Mouse (Mus musculus): Measurements from ENCODE around the gene Grin2b. TPM values are rescaled to one million over a fixed set of nuclear protein-coding genes. Genes with fewer than 3 reads are reported as not detected.

The Grin2b gene
- polyA plus RNA-seq, 1 experiment from 2014 or later, result 2.8 TPM

- no peak overlapping the region for H3K27ac ChIP-seq
- no peak overlapping the region for H3K9ac ChIP-seq
- H3K4me1 ChIP-seq, result no peaks in the 10 kb centered on the region
- H3K36me3 ChIP-seq, result no peaks in the 10 kb centered on the region
- no peaks in the 10 kb centered on the region for H3K9me3 ChIP-seq
- H3K27me3 ChIP-seq, result no peaks in the 10 kb centered on the region
- no peak overlapping the region for H3K4me2 ChIP-seq
- no peak overlapping the region for H3K4me3 ChIP-seq
- no peak for ATAC-seq (ENCODE audit: borderline replicate concordance, extremely low read depth, low FRiP score, low TSS enrichment)
- WGBS, result 91% methylated on average over 6 of the region's 6 CpGs
These were observed 146.4 kb downstream of the Grin2b start for GRCm38 (mm10) chr6:136026936-136027335.

GRCm38 (mm10) chr6:136025801-136026200, 147.5 kb downstream of the Grin2b start:
- no peak overlapping the region for H3K27ac ChIP-seq
- no peaks in the 10 kb centered on the region for H3K27me3 ChIP-seq
- H3K4me1 ChIP-seq, result no peaks in the 10 kb centered on the region
- H3K4me3 ChIP-seq, result no peak overlapping the region
- ATAC-seq (ENCODE audit: borderline replicate concordance, extremely low read depth, low FRiP score, low TSS enrichment), result no peak
- H3K4me2 ChIP-seq, result no peak overlapping the region
- no peaks in the 10 kb centered on the region for H3K36me3 ChIP-seq
- H3K9ac ChIP-seq, result no peak overlapping the region
- 70% methylated on average over 4 of the region's 4 CpGs for WGBS
- H3K9me3 ChIP-seq, result no peaks in the 10 kb centered on the region

- Histone ChIP-seq H3K36me3 (no peaks in the 10 kb centered on the region), H3K4me2 (no peak overlapping the region), H3K9me3 (no peaks in the 10 kb centered on the region), H3K9ac (no peak overlapping the region), H3K27ac (no peak overlapping the region), H3K4me3 (no peak overlapping the region), H3K27me3 (no peaks in the 10 kb centered on the region), H3K4me1 (peaks cover 5% of the 10 kb centered on the region; the same call in 1 of the 2 replicates)
- WGBS, result 41% methylated on average over 3 of the region's 3 CpGs
- ATAC-seq (ENCODE audit: borderline replicate concordance, extremely low read depth, low FRiP score, low TSS enrichment), result no peak
These were observed 152.9 kb downstream of the Grin2b start for GRCm38 (mm10) chr6:136020460-136020859.

- 49% methylated on average over 1 of the region's 1 CpGs for WGBS
- Histone ChIP-seq H3K36me3 (no peaks in the 10 kb centered on the region), H3K4me3 (no peak overlapping the region), H3K4me1 (peaks cover 5% of the 10 kb centered on the region; the same call in 1 of the 2 replicates), H3K9me3 (no peaks in the 10 kb centered on the region), H3K9ac (no peak overlapping the region), H3K4me2 (no peak overlapping the region), H3K27me3 (no peaks in the 10 kb centered on the region), H3K27ac (no peak overlapping the region)
- no peak; the same call in 1 of the 2 replicates for ATAC-seq (ENCODE audit: borderline replicate concordance, extremely low read depth, low FRiP score, low TSS enrichment)
These were observed 154.3 kb downstream of the Grin2b start for GRCm38 (mm10) chr6:136018962-136019361.

- Histone ChIP-seq H3K4me1 (0 out of 2 replicates have a peak, but pooled peaks cover 5% of the 10 kb centered on the region), H3K27ac (no peak overlapping the region), H3K36me3 (no peaks in the 10 kb centered on the region), H3K27me3 (no peaks in the 10 kb centered on the region), H3K4me2 (no peak overlapping the region), H3K4me3 (no peak overlapping the region), H3K9ac (no peak overlapping the region), H3K9me3 (no peaks in the 10 kb centered on the region)
- no peak for ATAC-seq (ENCODE audit: borderline replicate concordance, extremely low read depth, low FRiP score, low TSS enrichment)
- WGBS, result 73% methylated on average over 12 of the region's 12 CpGs
These were observed 159.5 kb downstream of the Grin2b start for GRCm38 (mm10) chr6:136013556-136014380.

- no peak overlapping the region for H3K4me3 ChIP-seq
- H3K4me2 ChIP-seq, result no peak overlapping the region
- H3K36me3 ChIP-seq, result no peaks in the 10 kb centered on the region
- H3K9me3 ChIP-seq, result no peaks in the 10 kb centered on the region
- WGBS, result 80% methylated on average over 4 of the region's 4 CpGs
- H3K4me1 ChIP-seq, result 0 out of 2 replicates have a peak, but pooled peaks cover 5% of the 10 kb centered on the region
- no peak for ATAC-seq (ENCODE audit: borderline replicate concordance, extremely low read depth, low FRiP score, low TSS enrichment)
- H3K27ac ChIP-seq, result no peak overlapping the region
- no peak overlapping the region for H3K9ac ChIP-seq
- H3K27me3 ChIP-seq, result no peaks in the 10 kb centered on the region
These were observed 161.8 kb downstream of the Grin2b start for GRCm38 (mm10) chr6:136011533-136011932.

DNA sequence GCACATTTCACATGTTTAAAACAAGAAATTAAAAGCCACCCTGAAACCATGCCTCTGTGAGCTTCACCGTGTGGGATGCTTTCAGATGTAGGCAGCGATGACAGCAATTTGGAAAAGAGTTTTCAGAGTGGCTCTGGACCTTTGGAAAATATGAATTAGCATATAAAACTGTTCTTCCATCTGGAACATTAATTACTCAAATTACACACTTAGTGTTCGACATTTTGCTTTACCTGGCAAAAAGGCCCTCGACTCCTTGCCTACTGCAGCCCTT, 162.3 kb downstream of the Grin2b start:
- Histone ChIP-seq H3K27ac (no peak overlapping the region), H3K36me3 (no peaks in the 10 kb centered on the region), H3K27me3 (no peaks in the 10 kb centered on the region), H3K4me2 (no peak overlapping the region), H3K4me3 (no peak overlapping the region), H3K4me1 (0 out of 2 replicates have a peak, but pooled peaks cover 5% of the 10 kb centered on the region), H3K9me3 (no peaks in the 10 kb centered on the region), H3K9ac (no peak overlapping the region)
- 86% methylated on average over 4 of the region's 4 CpGs for WGBS
- no peak for ATAC-seq (ENCODE audit: borderline replicate concordance, extremely low read depth, low FRiP score, low TSS enrichment)

- ATAC-seq (ENCODE audit: borderline replicate concordance, extremely low read depth, low FRiP score, low TSS enrichment), result no peak
- Histone ChIP-seq H3K4me2 (no peak overlapping the region), H3K4me3 (no peak overlapping the region), H3K36me3 (no peaks in the 10 kb centered on the region), H3K9ac (no peak overlapping the region), H3K27ac (no peak overlapping the region; the same call in 1 of the 2 replicates), H3K4me1 (0 out of 2 replicates have a peak, but pooled peaks cover 5% of the 10 kb centered on the region), H3K27me3 (no peaks in the 10 kb centered on the region), H3K9me3 (no peaks in the 10 kb centered on the region)
- WGBS, result 35% methylated on average over 7 of the region's 7 CpGs
These were observed 162.8 kb downstream of the Grin2b start for GRCm38 (mm10) chr6:136010290-136011037.

GRCm38 (mm10) chr6:136008120-136008519, 165.2 kb downstream of the Grin2b start:
- H3K4me2 ChIP-seq, result no peak overlapping the region
- no peak overlapping the region for H3K4me3 ChIP-seq
- H3K4me1 ChIP-seq, result 0 out of 2 replicates have a peak, but pooled peaks cover 5% of the 10 kb centered on the region
- WGBS, result 73% methylated on average over 6 of the region's 6 CpGs
- no peaks in the 10 kb centered on the region for H3K9me3 ChIP-seq
- H3K27me3 ChIP-seq, result no peaks in the 10 kb centered on the region
- no peak overlapping the region for H3K9ac ChIP-seq
- H3K36me3 ChIP-seq, result no peaks in the 10 kb centered on the region
- no peak for ATAC-seq (ENCODE audit: borderline replicate concordance, extremely low read depth, low FRiP score, low TSS enrichment)
- H3K27ac ChIP-seq, result no peak overlapping the region

DNA sequence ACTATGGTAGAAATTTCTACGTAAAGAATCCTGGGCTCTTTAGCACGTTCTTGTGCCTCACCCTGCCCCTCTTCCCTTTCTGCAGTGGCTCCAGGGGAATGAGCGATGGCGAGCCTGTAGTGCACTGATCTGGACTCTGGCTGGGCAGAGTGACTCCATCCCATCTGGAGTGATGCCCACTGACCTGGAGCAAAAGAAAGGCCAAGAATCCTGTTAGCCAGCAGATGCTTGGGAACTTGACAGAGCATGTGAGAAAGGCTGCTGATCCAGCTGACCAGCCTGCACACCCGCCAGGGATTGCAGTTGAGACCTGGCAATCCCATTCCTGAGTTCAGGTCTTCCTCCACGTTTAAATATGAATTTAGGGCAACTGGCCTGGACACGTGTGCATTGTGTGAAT, 178.6 kb downstream of the Grin2b start:
- Histone ChIP-seq H3K9ac (no peak overlapping the region), H3K4me3 (no peak overlapping the region), H3K4me2 (no peak overlapping the region), H3K36me3 (no peaks in the 10 kb centered on the region), H3K27ac (no peak overlapping the region), H3K9me3 (no peaks in the 10 kb centered on the region), H3K4me1 (no peaks in the 10 kb centered on the region), H3K27me3 (no peaks in the 10 kb centered on the region)
- no peak for ATAC-seq (ENCODE audit: borderline replicate concordance, extremely low read depth, low FRiP score, low TSS enrichment)
- WGBS, result 62% methylated on average over 7 of the region's 7 CpGs

GRCm38 (mm10) chr6:135993897-135994296, 179.4 kb downstream of the Grin2b start:
- H3K27me3 ChIP-seq, result no peaks in the 10 kb centered on the region
- no peaks in the 10 kb centered on the region for H3K36me3 ChIP-seq
- H3K9me3 ChIP-seq, result no peaks in the 10 kb centered on the region
- 83% methylated on average over 3 of the region's 3 CpGs for WGBS
- no peaks in the 10 kb centered on the region for H3K4me1 ChIP-seq
- no peak overlapping the region for H3K4me2 ChIP-seq
- ATAC-seq (ENCODE audit: borderline replicate concordance, extremely low read depth, low FRiP score, low TSS enrichment), result no peak
- no peak overlapping the region for H3K4me3 ChIP-seq
- H3K27ac ChIP-seq, result no peak overlapping the region
- no peak overlapping the region for H3K9ac ChIP-seq

GRCm38 (mm10) chr6:135993378-135993777, 179.9 kb downstream of the Grin2b start:
- no peak for ATAC-seq (ENCODE audit: borderline replicate concordance, extremely low read depth, low FRiP score, low TSS enrichment)

More at GRCm38 (mm10) chr6:135993378-135993777, 179.9 kb downstream of the Grin2b start:
- no peaks in the 10 kb centered on the region for H3K27me3 ChIP-seq
- H3K9me3 ChIP-seq, result no peaks in the 10 kb centered on the region
- no peak overlapping the region for H3K27ac ChIP-seq
- H3K9ac ChIP-seq, result no peak overlapping the region
- H3K4me3 ChIP-seq, result no peak overlapping the region
- H3K36me3 ChIP-seq, result no peaks in the 10 kb centered on the region
- no peak overlapping the region for H3K4me2 ChIP-seq
- WGBS, result 90% methylated on average over 11 of the region's 11 CpGs
- H3K4me1 ChIP-seq, result no peaks in the 10 kb centered on the region

Data from lung, embryonic 15.5 days (tissue).